Mouse (Mus musculus): ENCODE measurements at regions not wholly inside any gene's neighbourhood (a gene's known extent, or its start where the extent isn't known, plus 50 kb on each side); places are given as distances from the start of the nearest gene placed in this dataset.
"Not testable (repeated sequence)": the region's sequence is repeated elsewhere in the genome, so short reads cannot be mapped to it uniquely, and the experiment has no call there.

GRCm38 (mm10) chr7:60492028-60492995, 352.3 kb upstream of the Snrpn start:
- Histone ChIP-seq H3K9ac (peak overlapping the region; percentile 55), H3K27ac (peak overlapping the region; percentile 35; the same call in 1 of the 2 replicates)
- WGBS: 14% methylated on average over 36 of the region's 39 CpGs

DNA sequence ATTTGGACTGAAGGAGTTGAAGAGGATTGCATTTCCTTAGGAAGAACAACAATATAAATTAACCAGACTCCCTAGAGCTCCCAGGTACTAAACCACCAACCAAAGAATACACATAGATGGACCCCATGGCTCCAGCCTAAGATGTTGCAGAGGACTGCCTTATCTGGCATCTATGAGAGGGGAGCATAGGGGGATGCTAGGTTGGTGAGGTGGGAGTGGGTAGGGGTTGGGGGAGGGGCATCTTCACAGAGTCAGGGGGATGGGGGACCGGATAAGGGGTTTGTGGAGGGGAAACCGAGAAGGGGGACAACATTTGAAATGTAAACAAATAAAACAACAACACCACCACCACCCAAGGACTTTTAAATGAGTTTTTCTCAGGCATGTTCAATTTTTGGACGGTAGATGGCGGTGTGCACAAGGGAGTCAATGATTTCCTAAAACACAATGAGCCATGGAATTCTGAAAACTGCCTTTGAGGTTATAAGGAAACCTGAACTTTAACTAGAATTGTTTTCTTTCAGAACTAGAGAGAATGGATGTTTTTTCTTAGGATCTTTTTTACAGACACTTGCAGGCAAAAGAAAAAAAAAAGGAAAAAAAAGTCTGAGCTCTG, 347.9 kb upstream of the Snrpn start:
- H3K4me1 ChIP-seq; H3K27me3 ChIP-seq; H3K4me3 ChIP-seq; H3K4me2 ChIP-seq; H3K9me3 ChIP-seq (replicated peaks); H3K36me3 ChIP-seq (ENCODE audit: poor library complexity, severe bottlenecking); H3K9ac ChIP-seq; H3K27ac ChIP-seq: not testable (repeated sequence)
- peak; percentile 44; the same call in 1 of the 2 replicates for ATAC-seq
- 4% methylated on average over 4 of the region's 4 CpGs for WGBS

More at GRCm38 (mm10) chr7:60492028-60492995, 352.3 kb upstream of the Snrpn start:
- ATAC-seq: peak; percentile 99
- H3K4me2 ChIP-seq: peak overlapping the region; percentile 39
- not testable (repeated sequence) for H3K9me3 ChIP-seq (replicated peaks); H3K4me1 ChIP-seq; H3K27me3 ChIP-seq; H3K36me3 ChIP-seq (ENCODE audit: poor library complexity, severe bottlenecking)
- peak overlapping the region; percentile 37 for H3K4me3 ChIP-seq

DNA sequence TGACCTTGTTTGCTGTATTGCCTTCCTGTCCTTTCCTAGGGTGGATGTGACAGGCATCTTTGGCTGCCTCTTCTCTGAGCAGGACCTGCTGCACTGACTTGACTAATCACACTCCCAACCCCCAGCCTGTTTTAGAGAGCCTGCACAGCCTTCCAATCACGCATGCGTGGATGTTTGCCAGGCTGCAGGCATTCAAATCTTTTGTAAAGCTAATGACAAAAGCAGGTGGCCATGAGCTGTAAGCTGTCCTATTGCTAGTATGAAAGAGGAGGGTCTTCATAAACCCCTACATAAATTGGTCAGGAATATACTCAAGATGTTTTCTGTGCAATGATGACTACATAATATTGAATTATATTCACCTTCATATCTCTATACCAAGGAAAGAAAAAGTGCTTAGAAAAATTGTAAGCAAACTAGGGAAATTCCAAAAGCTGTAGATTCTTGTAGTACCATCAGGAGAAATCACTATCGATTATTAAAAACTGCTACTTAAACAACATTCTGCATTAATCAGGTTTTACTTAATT, 310.1 kb upstream of the Snrpn start:
- Histone ChIP-seq H3K4me2 (peak overlapping the region; percentile 32), H3K4me3 (peak overlapping the region; percentile 11; the same call in 1 of the 2 replicates), H3K27ac (peak overlapping the region; percentile 82)
- H3K27me3 ChIP-seq; H3K36me3 ChIP-seq (ENCODE audit: poor library complexity, severe bottlenecking); H3K4me1 ChIP-seq; H3K9ac ChIP-seq; H3K9me3 ChIP-seq (replicated peaks): not testable (repeated sequence)
- peak; percentile 81 for ATAC-seq
- 48% methylated on average over 3 of the region's 3 CpGs for WGBS

- 38% methylated on average over 2 of the region's 2 CpGs for WGBS
- H3K27me3 ChIP-seq; H3K4me1 ChIP-seq; H3K9me3 ChIP-seq (replicated peaks); H3K9ac ChIP-seq; H3K36me3 ChIP-seq (ENCODE audit: poor library complexity, severe bottlenecking): not testable (repeated sequence)
- Histone ChIP-seq H3K4me2 (peak overlapping the region; percentile 32), H3K27ac (peak overlapping the region; percentile 82), H3K4me3 (peak overlapping the region; percentile 11; the same call in 1 of the 2 replicates)
- peak; percentile 86 for ATAC-seq
Observed at GRCm38 (mm10) chr7:60449239-60450073, 309.4 kb upstream of the Snrpn start.

DNA sequence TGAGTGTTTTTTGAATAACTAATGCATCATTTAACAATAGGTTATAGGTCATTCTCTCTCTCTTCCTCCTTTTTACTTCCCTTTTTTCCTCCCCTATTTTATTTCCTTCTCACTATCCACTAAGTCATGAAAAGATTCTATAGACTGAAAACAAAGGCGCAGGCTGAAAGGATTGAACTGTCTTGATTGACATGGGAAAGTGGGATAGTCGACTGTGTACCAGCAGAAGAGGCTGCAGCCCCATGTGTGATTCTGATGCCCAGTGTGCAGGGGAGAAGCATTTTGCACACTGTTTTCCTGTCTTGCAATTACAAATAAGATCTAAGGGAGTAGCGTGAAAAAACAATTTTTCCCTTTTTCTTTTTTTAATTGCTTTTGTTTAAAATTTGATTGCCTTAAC, 298.8 kb upstream of the Snrpn start:
- H3K9me3 ChIP-seq (replicated peaks): no peaks in the 10 kb centered on the region
- H3K4me2 ChIP-seq: no peak overlapping the region
- peak; percentile 30; the same call in 1 of the 2 replicates for ATAC-seq
- no peaks in the 10 kb centered on the region for H3K4me1 ChIP-seq
- H3K36me3 ChIP-seq (ENCODE audit: poor library complexity, severe bottlenecking): no peaks in the 10 kb centered on the region
- no peaks in the 10 kb centered on the region for H3K27me3 ChIP-seq
- H3K9ac ChIP-seq: no peak overlapping the region
- no peak overlapping the region for H3K27ac ChIP-seq
- H3K4me3 ChIP-seq: no peak overlapping the region
- 49% methylated on average over 3 of the region's 3 CpGs for WGBS

- H3K4me2 ChIP-seq: peak overlapping the region; percentile 40
- WGBS: 13% methylated on average over 33 of the region's 33 CpGs
- H3K4me3 ChIP-seq: peak overlapping the region; percentile 37
- ATAC-seq: peak; percentile 98
- H3K36me3 ChIP-seq (ENCODE audit: poor library complexity, severe bottlenecking); H3K4me1 ChIP-seq; H3K9me3 ChIP-seq (replicated peaks); H3K27me3 ChIP-seq: not testable (repeated sequence)
- H3K9ac ChIP-seq: peak overlapping the region; percentile 48
- peak overlapping the region; percentile 63; the same call in 1 of the 2 replicates for H3K27ac ChIP-seq
Observed at GRCm38 (mm10) chr7:60391011-60391863, 251.2 kb upstream of the Snrpn start.

DNA sequence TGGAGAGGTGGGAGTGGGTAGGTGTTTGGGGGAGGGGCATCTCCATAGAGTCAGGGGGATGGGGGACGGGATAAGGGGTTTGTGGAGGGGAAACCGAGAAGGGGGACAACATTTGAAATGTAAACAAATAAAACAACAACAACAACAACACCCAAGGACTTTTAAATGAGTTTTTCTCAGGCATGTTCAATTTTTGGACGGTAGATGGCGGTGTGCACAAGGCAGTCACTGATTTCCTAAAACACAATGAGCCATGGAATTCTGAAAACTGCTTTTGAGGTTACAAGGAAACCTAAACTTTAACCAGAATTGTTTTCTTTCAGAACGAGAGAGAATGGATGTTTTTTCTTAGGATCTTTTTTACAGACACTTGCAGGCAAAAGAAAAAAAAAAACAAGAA, 246.9 kb upstream of the Snrpn start:
- H3K4me3 ChIP-seq; H3K27ac ChIP-seq; H3K4me2 ChIP-seq; H3K9ac ChIP-seq; H3K4me1 ChIP-seq; H3K9me3 ChIP-seq (replicated peaks); H3K36me3 ChIP-seq (ENCODE audit: poor library complexity, severe bottlenecking); H3K27me3 ChIP-seq: not testable (repeated sequence)
- WGBS: 1% methylated on average over 5 of the region's 5 CpGs
- ATAC-seq: peak; percentile 41; the same call in 1 of the 2 replicates

DNA sequence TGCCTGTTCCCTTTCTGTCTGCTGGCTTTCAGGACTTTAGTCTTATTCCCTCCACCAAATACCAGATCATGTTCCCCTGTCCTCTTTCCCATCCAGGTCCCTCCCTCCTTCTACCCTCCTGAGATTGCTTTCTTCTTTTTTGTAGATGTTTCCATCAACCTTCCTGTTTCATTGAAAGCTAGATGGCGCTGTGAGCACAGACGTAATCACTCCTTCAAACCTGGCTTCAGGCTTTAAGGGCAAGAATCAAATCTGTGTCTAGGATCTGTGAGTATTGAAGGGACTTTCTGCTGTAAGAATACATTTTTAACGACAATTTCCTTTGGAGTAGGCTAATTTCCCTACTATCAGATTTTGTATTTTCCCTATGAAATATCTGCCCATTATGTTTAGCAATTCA, 234.0 kb upstream of the Snrpn start:
- not testable (repeated sequence) for H3K36me3 ChIP-seq (ENCODE audit: poor library complexity, severe bottlenecking); H3K4me3 ChIP-seq; ATAC-seq; H3K4me1 ChIP-seq; H3K27me3 ChIP-seq; H3K9ac ChIP-seq; H3K27ac ChIP-seq; H3K4me2 ChIP-seq; H3K9me3 ChIP-seq (replicated peaks)
- WGBS: 14% methylated on average over 3 of the region's 3 CpGs

GRCm38 (mm10) chr7:60352206-60352605, 212.2 kb upstream of the Snrpn start:
- not testable (repeated sequence) for H3K9ac ChIP-seq; H3K36me3 ChIP-seq (ENCODE audit: poor library complexity, severe bottlenecking); ATAC-seq; H3K9me3 ChIP-seq (replicated peaks); H3K4me3 ChIP-seq; H3K4me1 ChIP-seq; H3K27ac ChIP-seq; H3K27me3 ChIP-seq; H3K4me2 ChIP-seq
- WGBS: 78% methylated on average over 2 of the region's 2 CpGs
